Mouse (Mus musculus): ENCODE results near the gene Usf2. TPM values are rescaled to one million over a fixed set of nuclear protein-coding genes. Genes with fewer than 3 reads are reported as not detected.

The Usf2 gene
- total and polyA plus RNA-seq, 3 experiments = 103 to 135 (median 110) TPM

DNA sequence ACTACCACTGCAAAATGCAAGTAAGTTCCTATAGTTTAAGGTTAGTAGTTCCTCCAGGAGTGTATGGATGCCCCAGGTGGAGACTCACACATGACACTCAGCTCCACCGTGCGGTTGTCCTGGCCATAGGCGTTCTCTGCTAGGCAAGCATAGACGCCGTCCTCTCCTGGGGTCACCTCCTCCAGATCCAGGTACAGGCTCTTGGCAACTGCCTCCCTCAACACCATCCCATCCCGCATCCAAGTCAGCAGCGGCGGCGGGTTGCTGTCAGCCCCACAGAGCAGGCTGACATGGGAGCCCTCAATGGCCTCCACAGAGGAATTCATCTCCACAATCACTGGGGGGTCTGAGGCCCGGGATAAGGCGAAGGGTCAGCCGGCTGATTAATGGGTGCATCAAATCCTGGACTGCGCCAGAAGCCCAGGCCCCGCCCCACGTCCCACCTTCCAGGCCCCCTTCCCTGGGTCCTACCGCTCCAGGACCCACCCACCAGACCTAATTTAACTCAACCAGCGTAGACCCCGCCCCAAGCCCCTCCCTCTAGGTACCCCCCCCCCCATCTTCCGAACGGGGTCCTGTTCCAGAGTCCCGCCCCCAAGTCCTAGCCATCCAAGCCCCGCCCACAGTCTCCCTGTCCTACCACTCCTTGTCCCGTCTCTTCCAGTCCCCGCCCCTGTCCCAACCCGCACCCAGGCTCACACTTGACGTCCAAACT is 48.2 kb downstream of the Usf2 start:
- no peak for TF ChIP-seq CTCF (IDR thresholded peaks at IDR 0.05)
- TF ChIP-seq EP300 (IDR thresholded peaks at IDR 0.05; ENCODE audit: insufficient read depth, low read depth, low read length) = no peak
- TF ChIP-seq POLR2A (IDR thresholded peaks at IDR 0.05; ENCODE audit: insufficient read depth, low read depth, low read length) = no peak

DNA sequence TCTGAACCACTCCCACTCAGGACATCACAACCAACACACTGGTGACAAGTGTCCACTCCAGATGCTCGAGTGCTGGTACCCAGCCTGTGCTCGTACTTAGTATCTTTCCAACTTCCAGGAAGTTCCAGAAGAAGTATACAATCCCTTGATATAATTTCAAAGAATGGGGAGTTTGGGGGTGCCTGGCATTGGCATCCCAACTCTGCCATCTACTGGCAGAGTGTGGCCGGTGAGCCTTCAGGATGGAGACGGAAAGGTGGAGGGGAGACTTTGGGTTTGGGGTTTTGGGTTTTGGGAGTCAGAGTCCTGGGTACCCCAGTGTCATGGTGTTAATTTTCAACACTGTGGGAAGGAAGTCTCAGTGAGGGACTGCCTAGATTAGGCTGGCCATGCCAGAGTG is 52.6 kb downstream of the Usf2 start:
- Histone ChIP-seq H3K9ac (ENCODE audit: low read depth, low read length) (no peak overlapping the region), H3K27ac (no peak overlapping the region), H3K79me2 (replicated peaks; ENCODE audit: control insufficient read depth, insufficient read depth, low read length) (no peaks in the 10 kb centered on the region), H3K4me1 (ENCODE audit: control insufficient read depth, insufficient read depth, low read length) (no peaks in the 10 kb centered on the region), H3K36me3 (ENCODE audit: control insufficient read depth, insufficient read depth, low read length) (no peaks in the 10 kb centered on the region), H3K4me3 (no peak overlapping the region), H3K27me3 (ENCODE audit: control insufficient read depth, insufficient read depth, low read length) (peaks cover 4% of the 10 kb centered on the region)
- TF ChIP-seq CTCF (IDR thresholded peaks at IDR 0.05) (peak; percentile 56), POLR2A (IDR thresholded peaks at IDR 0.05; ENCODE audit: insufficient read depth, low read depth, low read length) (no peak), EP300 (IDR thresholded peaks at IDR 0.05; ENCODE audit: insufficient read depth, low read depth, low read length) (no peak)
- WGBS = 33% methylated on average over 4 of the region's 4 CpGs
- no peak for DNase-seq
- intact Hi-C loops (cut with DNase I) = no loop called here

More for the DNA sequence above, 48.2 kb downstream of the Usf2 start:
- peaks cover 4% of the 10 kb centered on the region for H3K27me3 ChIP-seq (ENCODE audit: control insufficient read depth, insufficient read depth, low read length)
- intact Hi-C loops (cut with DNase I) = no loop called here
- H3K36me3 ChIP-seq (ENCODE audit: control insufficient read depth, insufficient read depth, low read length) = no peaks in the 10 kb centered on the region
- DNase-seq = peak in 1 of 2 experiments; percentile 8
- H3K4me1 ChIP-seq (ENCODE audit: control insufficient read depth, insufficient read depth, low read length) = no peaks in the 10 kb centered on the region
- no peak overlapping the region for H3K9ac ChIP-seq (ENCODE audit: low read depth, low read length)
- H3K27ac ChIP-seq = no peak overlapping the region
- 4% methylated on average over 26 of the region's 26 CpGs for WGBS
- no peak overlapping the region for H3K4me3 ChIP-seq
- no peaks in the 10 kb centered on the region for H3K79me2 ChIP-seq (replicated peaks; ENCODE audit: control insufficient read depth, insufficient read depth, low read length)

Other genes with a start within 250 kb of the Usf2 start
- under 1 TPM; 0.10 to 0.32 TPM for gene Atp4a, start 244.6 kb downstream of the Usf2 start, total RNA-seq (2021)
- gene Atp4a, start 244.6 kb downstream of the Usf2 start, polyA plus RNA-seq (2012; rRNA removed) = not detected in 2 replicates
- 100 to 1,000 TPM; 219 to 241 TPM for gene Tmem147, start 227.3 kb downstream of the Usf2 start, total RNA-seq (2021)
- gene Tmem147, start 227.3 kb downstream of the Usf2 start, polyA plus RNA-seq (2012; rRNA removed) = 293 and 357 TPM in 2 replicates
- gene Gapdhs, start 213.1 kb downstream of the Usf2 start, total RNA-seq (2021) = not detected
- gene Gapdhs, start 213.1 kb downstream of the Usf2 start, polyA plus RNA-seq (2012; rRNA removed) = 1.1 and 1.7 TPM in 2 replicates
- 1 to 10 TPM; 1.8 to 2.3 TPM for gene Sbsn, start 205.3 kb downstream of the Usf2 start, total RNA-seq (2021)
- 1.6 and 1.7 TPM in 2 replicates for gene Sbsn, start 205.3 kb downstream of the Usf2 start, polyA plus RNA-seq (2012; rRNA removed)
- gene Dmkn, start 193.0 kb downstream of the Usf2 start, total RNA-seq (2021) = 1 to 10 TPM in 1 of 2 experiments, under 1 TPM in 1; 0.84 to 1.6 TPM
- 7.2 and 8.8 TPM in 2 replicates for gene Dmkn, start 193.0 kb downstream of the Usf2 start, polyA plus RNA-seq (2012; rRNA removed)
- gene Krtdap, start 168.9 kb downstream of the Usf2 start, total RNA-seq (2021) = not detected
- not detected in 2 replicates for gene Krtdap, start 168.9 kb downstream of the Usf2 start, polyA plus RNA-seq (2012; rRNA removed)
- not detected for gene Ffar2, start 133.0 kb downstream of the Usf2 start, total RNA-seq (2021)
- gene Ffar2, start 133.0 kb downstream of the Usf2 start, polyA plus RNA-seq (2012; rRNA removed) = 0.18 and 0.61 TPM in 2 replicates
- gene Ffar3, start 100.6 kb downstream of the Usf2 start, total RNA-seq (2021) = not detected
- not detected in 2 replicates for gene Ffar3, start 100.6 kb downstream of the Usf2 start, polyA plus RNA-seq (2012; rRNA removed)
- not detected for gene Ffar1, start 95.2 kb downstream of the Usf2 start, total RNA-seq (2021)
- 0.20 TPM in 1 of 2 replicates, not detected in the other for gene Ffar1, start 95.2 kb downstream of the Usf2 start, polyA plus RNA-seq (2012; rRNA removed)
- 1 to 10 TPM in 1 of 2 experiments, under 1 TPM in 1; 0.57 to 1.3 TPM for gene Cd22, start 76.5 kb downstream of the Usf2 start, total RNA-seq (2021)
- gene Cd22, start 76.5 kb downstream of the Usf2 start, polyA plus RNA-seq (2012; rRNA removed) = 1.1 and 8.1 TPM in 2 replicates
- not detected for gene Mag, start 41.9 kb downstream of the Usf2 start, total RNA-seq (2021)
- 0.27 and 0.32 TPM in 2 replicates for gene Mag, start 41.9 kb downstream of the Usf2 start, polyA plus RNA-seq (2012; rRNA removed)
- gene Hamp2, start 32.1 kb downstream of the Usf2 start, total RNA-seq (2021) = 1 to 10 TPM; 2.8 to 4.5 TPM
- gene Hamp2, start 32.1 kb downstream of the Usf2 start, polyA plus RNA-seq (2012; rRNA removed) = 2.1 and 4.7 TPM in 2 replicates
- 10 to 100 TPM; 11.8 to 14.2 TPM for gene Hamp, start 12.8 kb downstream of the Usf2 start, total RNA-seq (2021)
- 114 and 141 TPM in 2 replicates for gene Hamp, start 12.8 kb downstream of the Usf2 start, polyA plus RNA-seq (2012; rRNA removed)
- gene Lsr, start 16.7 kb upstream of the Usf2 start, total RNA-seq (2021) = 1 to 10 TPM; 3.7 to 4.3 TPM
- 5.6 and 7.6 TPM in 2 replicates for gene Lsr, start 16.7 kb upstream of the Usf2 start, polyA plus RNA-seq (2012; rRNA removed)
- not detected for gene Fam187b, start 17.0 kb upstream of the Usf2 start, total RNA-seq (2021)
- gene Fam187b, start 17.0 kb upstream of the Usf2 start, polyA plus RNA-seq (2012; rRNA removed) = 0.29 and 0.53 TPM in 2 replicates
- gene Fxyd5, start 85.7 kb upstream of the Usf2 start, total RNA-seq (2021) = 10 to 100 TPM; 30.5 to 31.1 TPM
- 45.0 and 55.2 TPM in 2 replicates for gene Fxyd5, start 85.7 kb upstream of the Usf2 start, polyA plus RNA-seq (2012; rRNA removed)
- gene Fxyd7, start 94.7 kb upstream of the Usf2 start, total RNA-seq (2021) = 1 to 10 TPM in 1 of 2 experiments, under 1 TPM in 1; 0.63 to 1.5 TPM
- gene Fxyd7, start 94.7 kb upstream of the Usf2 start, polyA plus RNA-seq (2012; rRNA removed) = 2.9 and 3.4 TPM in 2 replicates
- gene Fxyd1, start 100.4 kb upstream of the Usf2 start, total RNA-seq (2021) = 100 to 1,000 TPM; 839 to 985 TPM
- 1,788 and 1,851 TPM in 2 replicates for gene Fxyd1, start 100.4 kb upstream of the Usf2 start, polyA plus RNA-seq (2012; rRNA removed)
- gene Lgi4, start 102.5 kb upstream of the Usf2 start, total RNA-seq (2021) = 1 to 10 TPM; 3.8 to 3.9 TPM
- gene Lgi4, start 102.5 kb upstream of the Usf2 start, polyA plus RNA-seq (2012; rRNA removed) = 5.4 and 6.5 TPM in 2 replicates
- 1 to 10 TPM; 1.6 to 2.5 TPM for gene Fxyd3, start 119.9 kb upstream of the Usf2 start, total RNA-seq (2021)
- gene Fxyd3, start 119.9 kb upstream of the Usf2 start, polyA plus RNA-seq (2012; rRNA removed) = 4.9 and 5.5 TPM in 2 replicates
- gene Hpn, start 158.5 kb upstream of the Usf2 start, total RNA-seq (2021) = 1 to 10 TPM; 1.7 to 2.6 TPM
- gene Hpn, start 158.5 kb upstream of the Usf2 start, polyA plus RNA-seq (2012; rRNA removed) = 2.8 and 5.1 TPM in 2 replicates
- 10 to 100 TPM; 31.8 to 32.5 TPM for gene Scn1b, start 170.2 kb upstream of the Usf2 start, total RNA-seq (2021)
- gene Scn1b, start 170.2 kb upstream of the Usf2 start, polyA plus RNA-seq (2012; rRNA removed) = 39.7 and 41.9 TPM in 2 replicates
- 10 to 100 TPM; 27.9 to 33.7 TPM for gene Gramd1a, start 199.1 kb upstream of the Usf2 start, total RNA-seq (2021)
- gene Gramd1a, start 199.1 kb upstream of the Usf2 start, polyA plus RNA-seq (2012; rRNA removed) = 49.2 and 64.3 TPM in 2 replicates